Mouse (Mus musculus): ENCODE results near the gene Frrs1.

The Frrs1 gene

DNA sequence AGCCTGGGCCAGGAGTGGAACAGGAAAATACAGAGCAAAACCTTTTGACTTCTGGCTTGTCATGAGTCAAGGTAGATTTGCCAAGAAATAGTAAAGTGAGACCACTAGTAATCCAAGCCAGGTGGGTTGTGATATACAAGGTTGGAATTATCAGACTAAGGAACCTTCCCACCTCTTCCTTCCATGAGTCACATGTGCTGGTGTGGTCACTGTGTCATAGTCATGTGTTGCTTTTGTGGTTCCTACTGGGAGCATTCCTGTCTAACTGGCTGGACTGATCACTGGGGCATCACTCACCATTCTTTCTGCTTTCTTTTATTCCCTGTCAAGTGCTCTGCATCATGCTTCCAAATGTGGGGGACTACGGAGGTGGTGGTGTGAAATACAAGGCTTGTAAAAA, 11.2 kb upstream of the Frrs1 start:
- DNase-seq (ENCODE audit: low spot score in 2 of 2) = no peak

DNA sequence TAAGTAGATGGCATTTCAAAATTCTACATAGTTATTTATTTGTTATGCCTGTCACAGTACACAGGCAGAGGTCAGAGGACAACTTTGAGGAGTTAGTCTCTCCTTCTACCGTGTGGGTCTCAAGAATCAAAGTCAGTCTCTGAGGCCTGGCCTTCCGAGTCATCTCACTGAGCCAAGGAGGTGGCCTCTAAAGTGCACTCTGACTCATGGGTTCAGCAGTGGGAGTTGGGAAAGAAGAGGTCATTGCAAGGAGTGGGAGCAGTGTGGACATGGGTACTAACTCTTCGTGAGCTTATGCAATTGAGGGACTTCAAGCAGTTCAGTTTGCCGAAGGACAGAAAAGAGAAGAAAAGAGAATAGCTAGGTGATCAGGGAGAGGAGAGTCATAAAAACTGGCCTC, 10.3 kb upstream of the Frrs1 start:
- no peak for DNase-seq (ENCODE audit: low spot score in 2 of 2)

DNA sequence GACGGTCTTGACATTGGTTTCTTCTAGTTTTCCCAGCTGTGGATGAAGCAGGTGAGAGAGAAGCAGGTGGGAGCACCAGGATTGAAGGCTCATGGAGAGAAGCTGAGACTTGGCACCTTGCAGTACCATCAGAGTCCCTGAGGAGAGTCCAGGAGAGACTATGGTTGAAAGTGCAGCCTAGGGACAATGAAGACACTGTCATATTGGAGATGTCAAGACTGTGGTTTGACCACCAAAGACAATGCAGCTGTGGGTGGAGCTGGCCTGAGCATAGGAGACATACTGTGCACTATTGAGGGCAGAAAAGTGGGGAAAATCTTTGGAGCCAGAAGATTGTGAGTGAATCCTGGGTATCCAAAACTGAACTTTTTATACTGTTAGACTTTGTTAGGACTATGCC, 8.9 kb upstream of the Frrs1 start:
- DNase-seq (ENCODE audit: low spot score in 2 of 2) = no peak

DNA sequence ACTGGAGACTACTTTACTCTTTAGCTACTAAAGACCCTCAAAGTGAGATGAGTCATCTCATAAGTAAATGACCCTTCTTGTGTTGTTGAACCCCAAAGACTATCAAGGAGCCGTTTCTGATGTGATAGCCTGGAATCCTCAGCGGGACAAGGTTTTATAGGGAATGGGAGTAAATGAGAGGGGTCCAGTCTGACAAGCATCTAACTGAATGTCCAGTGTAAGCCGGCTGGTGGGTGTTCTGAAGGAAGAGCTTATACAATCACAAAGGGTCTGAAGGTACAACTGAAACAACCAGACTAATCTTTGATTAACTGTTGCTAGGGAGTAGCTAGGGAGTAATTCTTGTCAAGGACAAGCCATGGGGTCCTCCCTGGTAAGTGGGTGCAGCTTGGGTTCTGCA, 6.8 kb upstream of the Frrs1 start:
- no peak for DNase-seq (ENCODE audit: low spot score in 2 of 2)

DNA sequence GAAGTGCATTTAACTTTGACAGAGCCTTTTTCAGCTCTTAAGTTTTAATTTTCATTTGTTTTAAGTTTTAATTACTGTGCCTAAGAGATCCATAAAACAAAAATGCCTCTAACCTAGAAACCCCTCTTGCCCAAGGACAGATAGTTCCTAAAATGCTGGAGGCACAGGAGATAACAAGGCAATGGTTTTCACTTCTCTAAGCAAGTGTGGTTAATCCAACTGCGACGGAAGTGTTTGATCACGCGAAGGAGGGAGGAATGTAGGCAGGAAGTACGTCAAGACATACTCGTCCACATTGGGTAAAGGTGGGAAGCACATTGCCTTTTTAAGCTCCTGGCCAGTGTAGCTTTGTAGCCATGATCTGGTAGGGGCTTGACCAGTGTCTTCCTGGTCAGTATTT, 1.7 kb upstream of the Frrs1 start:
- DNase-seq (ENCODE audit: low spot score in 2 of 2) = no peak

DNA sequence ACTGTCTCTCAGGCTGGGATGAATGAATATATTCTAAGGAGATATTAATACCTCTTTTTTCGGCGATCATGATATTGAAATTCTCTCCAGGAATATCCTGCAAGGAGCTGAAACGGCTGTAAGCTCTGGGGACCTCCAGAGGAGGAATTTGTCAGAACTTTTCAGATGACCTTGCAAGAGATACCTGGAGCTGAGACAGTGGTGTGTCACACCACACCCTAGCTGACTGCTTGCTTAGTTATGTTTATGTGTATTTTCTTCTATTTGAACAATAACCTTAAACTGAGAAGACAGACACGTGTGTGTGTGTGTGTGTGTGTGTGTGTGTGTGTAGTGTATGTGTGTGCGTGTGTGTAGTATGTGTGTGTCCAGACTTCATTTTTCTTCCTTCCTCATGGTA, 488 bp downstream of the Frrs1 start:
- no peak for DNase-seq (ENCODE audit: low spot score in 2 of 2)

DNA sequence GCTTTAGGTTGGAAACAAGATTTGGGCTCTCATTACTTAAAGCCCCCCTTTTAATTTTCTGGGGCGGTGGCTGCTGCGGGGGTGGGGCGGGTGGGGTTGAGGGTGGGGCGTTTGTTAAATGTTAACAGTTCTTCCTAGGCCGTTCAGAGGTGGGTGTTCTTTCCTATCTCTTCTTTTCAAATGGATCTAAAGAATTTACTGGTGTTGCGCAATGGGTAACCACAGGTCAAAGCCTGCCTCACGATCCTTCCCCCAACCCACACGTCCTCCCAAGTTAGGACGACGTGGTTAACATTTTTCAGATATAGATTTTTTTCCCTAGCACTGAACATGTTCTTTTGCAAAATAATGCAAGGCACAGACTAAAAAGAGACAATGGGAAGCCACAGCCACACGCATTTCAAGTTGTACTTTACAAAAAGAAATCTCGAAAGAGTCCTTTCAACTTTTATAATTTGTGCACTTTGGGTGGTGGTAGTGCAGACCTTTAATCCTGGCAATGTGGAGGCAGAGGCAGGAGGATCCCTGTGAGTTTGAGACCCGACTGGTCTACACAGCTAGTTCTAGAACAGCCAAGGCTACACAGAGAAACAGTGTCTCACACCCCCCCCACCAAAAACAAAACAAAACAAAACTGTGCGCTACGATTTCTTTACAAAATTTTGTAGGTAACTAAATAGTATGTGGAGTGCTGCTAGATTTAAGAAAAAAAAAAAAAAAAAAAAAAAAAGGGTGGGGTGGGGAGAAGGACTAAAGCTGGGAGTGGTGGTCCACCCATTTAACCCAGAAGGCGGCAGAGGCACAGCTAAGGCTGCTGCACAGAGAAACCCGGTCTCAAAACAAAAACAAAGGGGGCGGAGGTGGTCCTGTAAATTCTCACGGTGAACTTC, 1.3 kb downstream of the Frrs1 start:
- DNase-seq (ENCODE audit: low spot score in 2 of 2) = no peak

DNA sequence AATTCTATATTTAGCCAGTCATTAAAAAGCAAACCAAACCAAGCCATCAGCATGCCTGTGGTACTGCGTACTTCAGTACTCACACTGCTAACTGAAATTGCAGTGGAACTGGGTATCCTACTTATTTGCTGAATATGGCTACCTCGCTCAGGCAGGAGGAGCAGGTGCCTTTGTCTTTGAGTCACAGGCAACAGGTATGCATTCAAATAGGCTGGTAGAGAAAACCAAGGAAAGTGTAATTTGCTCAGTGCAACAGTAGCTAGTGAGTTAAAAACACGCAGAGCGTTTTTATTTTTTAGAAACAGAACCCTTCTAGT, 1.9 kb downstream of the Frrs1 start:
- DNase-seq (ENCODE audit: low spot score in 2 of 2) = no peak

DNA sequence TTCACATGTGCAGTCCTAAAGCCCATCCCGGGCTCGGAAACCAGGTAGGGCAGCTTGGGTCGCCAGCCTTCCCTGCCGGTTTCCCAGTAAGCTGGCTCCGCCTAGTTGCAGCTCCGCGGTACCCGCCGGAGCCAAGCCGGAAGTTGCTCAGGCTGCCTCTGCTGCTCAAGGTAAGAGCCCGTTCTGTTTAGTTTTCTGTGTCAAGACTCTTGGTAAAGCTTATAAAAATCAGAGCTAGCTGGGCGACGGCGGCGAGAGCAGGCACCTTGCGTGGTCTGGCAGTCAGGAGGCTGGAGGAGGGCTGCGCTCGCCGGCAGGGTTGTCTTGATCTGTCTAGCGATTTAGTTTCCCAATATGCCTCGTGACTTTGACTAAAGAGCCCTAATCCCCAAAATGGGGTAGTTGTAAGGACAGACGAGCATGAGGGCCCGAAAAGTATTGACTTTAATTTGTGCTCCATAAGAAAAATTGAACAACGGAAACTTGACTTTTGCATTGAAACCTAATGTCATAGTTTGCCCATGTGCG, 2.3 kb downstream of the Frrs1 start:
- DNase-seq (ENCODE audit: low spot score in 2 of 2) = peak; percentile 53 to 67

- no peak for DNase-seq (ENCODE audit: low spot score in 2 of 2)
Observed at GRCm38 (mm10) chr3:116862621-116863020, 3.4 kb downstream of the Frrs1 start.

DNA sequence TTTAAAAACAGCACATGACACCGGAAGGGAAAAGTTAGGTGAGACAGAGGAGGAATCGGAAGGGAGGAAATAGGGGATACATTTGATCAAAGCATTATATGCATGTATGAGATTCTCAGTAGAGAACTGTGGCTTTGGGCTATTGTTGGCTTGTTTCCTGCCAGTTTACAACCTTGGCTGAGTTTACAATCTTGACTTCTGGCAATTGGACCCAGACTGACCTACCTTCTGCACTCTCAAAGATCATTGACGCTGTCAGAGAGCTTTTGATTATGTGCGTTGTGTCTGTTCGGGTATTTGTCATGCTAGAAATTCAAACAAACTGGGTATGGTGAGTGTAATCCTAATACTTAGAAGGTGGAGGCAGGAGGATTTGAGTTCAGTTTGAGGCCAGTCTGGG, 5.2 kb downstream of the Frrs1 start:
- no peak for DNase-seq (ENCODE audit: low spot score in 2 of 2)

- no peak for DNase-seq (ENCODE audit: low spot score in 2 of 2)
Observed at GRCm38 (mm10) chr3:116865199-116865636, 6.0 kb downstream of the Frrs1 start.

DNA sequence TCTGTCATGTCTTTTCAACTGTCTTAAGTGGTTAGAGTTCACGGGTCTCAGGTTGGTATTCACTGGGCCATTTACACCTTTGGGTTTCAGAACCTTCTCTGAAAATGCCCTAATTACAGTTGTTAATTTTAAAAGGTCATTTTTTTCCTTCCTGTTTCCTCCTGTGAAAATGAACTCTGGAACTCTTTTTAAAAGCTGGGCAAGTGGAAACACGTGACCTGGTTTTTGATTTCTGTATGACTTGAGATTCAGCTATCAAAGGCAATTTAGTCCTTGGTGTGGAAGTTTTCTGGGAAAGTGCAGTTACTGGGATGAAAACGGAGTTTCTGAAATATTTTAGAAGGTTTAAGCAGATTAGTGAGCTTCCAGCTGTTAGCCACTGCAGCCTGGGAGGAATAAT, 11.1 kb downstream of the Frrs1 start:
- DNase-seq (ENCODE audit: low spot score in 2 of 2) = no peak

- DNase-seq (ENCODE audit: low spot score in 2 of 2) = no peak
Observed at GRCm38 (mm10) chr3:116882221-116882960, 23.1 kb downstream of the Frrs1 start.

- no peak for DNase-seq (ENCODE audit: low spot score in 2 of 2)
Observed at GRCm38 (mm10) chr3:116884941-116885340, 25.7 kb downstream of the Frrs1 start.

DNA sequence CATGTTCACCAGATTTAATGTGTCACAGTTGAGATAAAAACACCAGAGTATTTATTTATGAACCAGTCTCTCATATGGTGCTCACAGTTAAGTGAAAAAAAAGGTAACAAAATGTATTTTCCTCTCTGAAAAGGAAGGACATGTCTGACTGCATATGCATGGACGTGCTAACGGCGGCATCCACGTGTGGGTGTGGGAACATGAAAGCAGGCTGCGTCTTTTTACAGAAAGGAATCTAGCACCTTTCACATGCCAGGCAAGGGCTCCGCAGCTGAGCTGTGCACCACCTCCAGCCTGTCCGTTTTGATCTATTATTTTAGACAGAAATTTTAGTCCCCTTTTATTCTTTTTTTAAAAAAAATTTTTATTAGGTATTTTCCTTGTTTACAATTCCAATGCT, 30.1 kb downstream of the Frrs1 start:
- no peak for DNase-seq (ENCODE audit: low spot score in 2 of 2)

GRCm38 (mm10) chr3:116890576-116890975, 31.3 kb downstream of the Frrs1 start:
- DNase-seq (ENCODE audit: low spot score in 2 of 2) = no peak

GRCm38 (mm10) chr3:116891436-116892205, 32.4 kb downstream of the Frrs1 start:
- no peak for DNase-seq (ENCODE audit: low spot score in 2 of 2)

DNA sequence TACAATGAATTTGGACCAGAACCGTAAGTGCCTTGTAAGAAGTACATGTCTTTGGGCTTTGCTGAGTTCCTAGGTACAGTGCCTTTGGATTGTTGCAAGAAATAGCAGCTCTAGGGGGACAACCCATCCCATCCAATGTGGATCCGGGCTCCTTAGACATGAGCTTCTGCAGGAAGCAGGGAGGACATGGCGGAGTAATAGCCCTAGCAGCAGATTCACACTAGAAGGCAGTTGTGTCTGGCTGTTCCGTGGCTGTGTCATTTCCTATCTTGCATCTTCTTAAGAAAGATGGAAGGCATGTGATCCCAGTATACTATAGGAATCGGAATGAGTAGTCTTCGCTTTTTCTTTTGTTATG, 32.9 kb downstream of the Frrs1 start:
- DNase-seq (ENCODE audit: low spot score in 2 of 2) = no peak

DNA sequence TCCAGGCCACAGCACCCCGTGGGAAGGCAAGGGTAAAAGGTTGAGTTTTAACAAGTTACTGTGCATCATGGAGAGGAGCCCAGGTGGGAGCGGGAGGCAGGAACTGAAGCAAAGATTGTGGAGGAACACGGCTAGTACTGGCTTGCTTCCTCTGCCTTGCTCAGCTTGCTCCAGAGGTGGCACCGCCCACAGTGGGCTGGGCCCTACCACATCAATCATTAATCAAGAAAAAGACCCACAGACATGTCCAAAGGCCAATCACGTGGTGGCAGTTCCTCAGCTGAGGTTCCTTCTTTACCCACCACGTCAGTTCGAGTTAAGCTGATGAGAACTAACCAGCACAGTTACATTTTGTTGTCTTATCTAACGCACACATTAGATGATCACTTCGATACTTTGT, 33.6 kb downstream of the Frrs1 start:
- DNase-seq (ENCODE audit: low spot score in 2 of 2) = no peak

GRCm38 (mm10) chr3:116904158-116904557, 44.9 kb downstream of the Frrs1 start:
- DNase-seq (ENCODE audit: low spot score in 2 of 2) = peak in 1 of 2 experiments; percentile 7

DNA sequence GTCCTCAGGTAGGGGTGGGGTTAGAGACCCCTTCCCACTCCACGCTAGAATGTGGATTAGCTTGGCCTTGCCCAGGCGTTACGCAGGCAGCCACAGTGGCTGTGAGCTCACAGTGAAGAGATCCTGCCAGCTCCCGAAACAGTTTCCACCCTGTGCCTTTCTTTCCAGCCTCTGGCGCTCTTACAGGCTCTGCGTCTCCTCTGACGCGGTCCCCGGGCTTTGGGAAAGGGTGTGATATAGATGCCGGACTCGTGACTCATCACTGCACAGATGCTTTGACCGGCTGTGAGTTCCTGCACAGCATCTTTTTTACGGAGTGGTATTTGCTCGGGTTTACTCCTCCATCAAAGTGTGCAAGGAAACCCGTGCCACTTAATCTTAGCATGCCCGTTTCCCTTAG, 46.6 kb downstream of the Frrs1 start:
- no peak for DNase-seq (ENCODE audit: low spot score in 2 of 2)
